Mouse (Mus musculus): ENCODE results near the gene Hoxd12.

The Hoxd12 gene

DNA sequence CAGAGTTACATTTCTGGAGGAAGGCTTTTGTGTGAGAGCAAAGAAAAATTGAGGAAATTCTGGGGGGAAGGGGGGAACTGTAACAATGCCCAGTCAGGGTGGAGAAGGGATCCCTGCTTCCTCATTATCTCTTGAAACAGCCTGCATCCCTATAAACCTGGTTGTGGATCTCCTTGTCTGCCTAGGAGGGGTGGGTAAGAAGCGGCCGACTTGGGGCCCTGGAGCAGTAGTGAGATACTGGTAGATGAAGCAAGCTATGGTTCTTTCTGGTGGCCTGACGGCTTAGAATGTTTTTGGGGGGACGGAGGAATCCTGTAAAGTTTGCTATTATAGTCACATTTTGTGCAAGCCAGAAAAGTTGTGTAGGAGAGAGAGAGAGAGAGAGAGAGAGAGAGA is 18.6 kb downstream of the Hoxd12 start:
- intact Hi-C loops (cut with DNase I): loop anchor here (10.0 kb wide), 1 partner anchor 621 kb away; no protein-coding TSS in a partner anchor

DNA sequence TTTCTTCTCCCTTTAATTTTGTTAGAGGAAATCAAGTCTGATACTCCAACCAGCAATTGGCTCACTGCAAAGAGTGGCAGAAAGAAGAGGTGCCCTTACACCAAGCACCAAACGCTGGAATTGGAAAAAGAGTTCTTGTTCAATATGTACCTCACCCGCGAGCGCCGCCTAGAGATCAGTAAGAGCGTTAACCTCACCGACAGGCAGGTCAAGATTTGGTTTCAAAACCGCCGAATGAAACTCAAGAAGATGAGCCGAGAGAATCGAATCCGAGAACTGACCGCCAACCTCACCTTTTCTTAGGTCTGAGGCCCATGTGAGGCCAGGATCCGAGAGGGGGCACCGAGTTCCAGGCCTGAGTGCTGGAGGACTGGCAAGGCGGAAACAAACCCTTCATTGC is 19.3 kb downstream of the Hoxd12 start:
- intact Hi-C loops (cut with DNase I): loop anchor here (10.0 kb wide), 1 partner anchor 621 kb away; no protein-coding TSS in a partner anchor

GRCm38 (mm10) chr2:74695383-74695782 is 20.6 kb downstream of the Hoxd12 start:
- intact Hi-C loops (cut with DNase I): loop anchor here (10.0 kb wide), 1 partner anchor 619 kb away; no protein-coding TSS in a partner anchor

DNA sequence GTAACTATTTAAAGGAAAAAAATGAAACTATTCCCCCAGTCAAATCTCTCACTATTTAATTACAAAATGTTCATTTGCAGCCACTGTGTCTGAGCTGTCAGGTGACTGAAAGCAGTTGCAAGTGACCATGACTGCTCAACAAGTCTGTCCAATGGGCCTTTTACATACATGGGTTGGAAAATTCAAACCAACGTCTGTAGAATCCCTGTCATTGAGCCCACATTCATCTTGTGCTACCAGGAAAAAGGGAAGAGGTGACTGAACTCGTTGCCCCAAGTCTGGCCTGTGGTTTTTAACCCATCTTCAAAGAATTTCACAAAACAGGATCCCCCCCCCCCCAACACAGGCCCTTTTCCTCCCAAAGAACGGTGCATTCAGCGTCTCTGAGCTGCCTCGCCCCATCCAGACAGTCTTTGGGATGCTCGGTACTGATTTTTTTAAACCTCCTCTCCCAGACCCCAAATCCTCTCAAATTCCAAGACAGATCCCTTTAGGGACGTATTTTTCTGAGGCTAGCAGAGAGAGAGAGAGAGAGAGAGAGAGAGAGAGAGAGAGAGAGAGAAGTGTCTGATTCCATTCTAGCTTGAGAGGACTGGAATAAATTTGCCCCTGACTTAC is 21.1 kb downstream of the Hoxd12 start:
- intact Hi-C loops (cut with DNase I): loop anchor here (10.0 kb wide), 1 partner anchor 619 kb away; no protein-coding TSS in a partner anchor

- intact Hi-C loops (cut with DNase I): loop anchor here (10.0 kb wide), 1 partner anchor 618 kb away; no protein-coding TSS in a partner anchor
Observed at GRCm38 (mm10) chr2:74696442-74697335, 21.9 kb downstream of the Hoxd12 start.

GRCm38 (mm10) chr2:74697567-74698121 is 22.8 kb downstream of the Hoxd12 start, which contains the start of gene Hoxd9:
Hoxd9 (plus strand) TSS chr2:74697727.
- intact Hi-C loops (cut with DNase I): loop anchor here (10.0 kb wide), 1 partner anchor 617 kb away; no protein-coding TSS in a partner anchor

- intact Hi-C loops (cut with DNase I): loop anchor here (10.0 kb wide), 1 partner anchor 616 kb away; no protein-coding TSS in a partner anchor
Observed at GRCm38 (mm10) chr2:74698201-74699052, 23.6 kb downstream of the Hoxd12 start.

DNA sequence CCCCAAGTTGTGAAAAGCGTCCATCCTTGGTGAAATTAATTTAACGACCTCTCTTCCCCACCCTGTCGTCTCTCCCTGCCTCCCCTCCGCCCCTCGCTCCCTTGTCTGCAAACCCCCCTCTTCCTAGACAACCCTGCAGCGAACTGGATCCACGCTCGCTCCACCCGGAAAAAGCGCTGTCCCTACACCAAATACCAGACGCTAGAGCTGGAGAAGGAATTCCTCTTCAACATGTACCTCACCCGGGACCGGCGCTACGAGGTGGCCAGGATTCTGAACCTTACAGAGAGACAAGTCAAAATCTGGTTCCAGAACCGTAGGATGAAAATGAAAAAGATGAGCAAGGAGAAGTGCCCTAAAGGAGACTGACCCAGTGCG is 24.2 kb downstream of the Hoxd12 start:
- intact Hi-C loops (cut with DNase I): loop anchor here (10.0 kb wide), 1 partner anchor 616 kb away; no protein-coding TSS in a partner anchor

DNA sequence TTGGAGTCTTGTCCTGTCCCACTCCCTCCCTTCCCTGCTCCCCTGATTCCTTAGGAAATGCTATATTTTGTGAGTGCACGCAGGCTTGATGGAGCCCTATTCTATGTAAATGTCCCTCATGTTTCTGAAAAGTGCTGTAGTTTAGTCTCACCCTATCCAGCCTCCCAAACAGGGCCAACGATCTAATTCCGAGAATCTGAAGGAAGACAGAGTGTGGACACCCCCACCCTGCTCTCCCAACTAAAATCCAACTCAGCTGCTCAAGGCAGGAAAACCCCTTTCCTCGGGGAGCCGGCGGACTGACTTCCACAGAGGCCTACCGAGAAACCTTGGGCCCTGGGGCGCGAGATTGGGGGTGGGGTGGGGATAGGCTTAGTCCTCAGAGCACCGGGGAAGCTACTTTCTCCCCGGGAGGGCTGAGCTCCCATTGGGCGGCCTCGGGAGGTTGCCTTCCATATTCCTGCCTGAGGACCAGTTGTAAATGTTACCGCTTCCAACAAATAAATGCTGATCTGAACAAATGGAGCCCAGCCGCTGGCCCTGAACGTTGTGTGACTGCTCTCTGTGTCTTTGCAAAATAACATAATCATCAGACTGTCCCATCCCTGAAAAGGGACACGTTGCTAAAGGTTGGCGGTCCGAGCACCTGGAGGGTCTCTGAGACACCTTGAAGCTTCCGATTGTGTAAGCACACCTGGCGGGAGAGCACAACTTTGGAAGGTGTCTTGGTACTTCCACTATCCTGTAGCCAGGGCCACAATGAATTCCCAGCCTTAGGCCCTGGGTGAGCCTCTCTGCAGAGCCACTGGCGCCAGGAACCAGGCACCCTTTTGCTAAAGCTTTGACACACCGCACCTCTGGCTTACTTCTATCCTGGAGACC is 25.1 kb downstream of the Hoxd12 start:
- intact Hi-C loops (cut with DNase I): loop anchor here (5.0 to 10.0 kb wide), 4 partner anchors 262 to 887 kb away; no protein-coding TSS in a partner anchor

GRCm38 (mm10) chr2:74700546-74701112 is 25.8 kb downstream of the Hoxd12 start:
- intact Hi-C loops (cut with DNase I): loop anchor here (5.0 kb wide), 3 partner anchors 262 to 887 kb away; no protein-coding TSS in a partner anchor

GRCm38 (mm10) chr2:74701949-74702819 is 27.4 kb downstream of the Hoxd12 start:
- intact Hi-C loops (cut with DNase I): loop anchor here (5.0 kb wide), 3 partner anchors 260 to 885 kb away; no protein-coding TSS in a partner anchor

- intact Hi-C loops (cut with DNase I): loop anchor here (5.0 kb wide), 3 partner anchors 259 to 884 kb away; no protein-coding TSS in a partner anchor
Observed at GRCm38 (mm10) chr2:74702820-74703219, 28.0 kb downstream of the Hoxd12 start.

GRCm38 (mm10) chr2:74703317-74703716 is 28.5 kb downstream of the Hoxd12 start:
- intact Hi-C loops (cut with DNase I): loop anchor here (5.0 kb wide), 3 partner anchors 259 to 884 kb away; no protein-coding TSS in a partner anchor

DNA sequence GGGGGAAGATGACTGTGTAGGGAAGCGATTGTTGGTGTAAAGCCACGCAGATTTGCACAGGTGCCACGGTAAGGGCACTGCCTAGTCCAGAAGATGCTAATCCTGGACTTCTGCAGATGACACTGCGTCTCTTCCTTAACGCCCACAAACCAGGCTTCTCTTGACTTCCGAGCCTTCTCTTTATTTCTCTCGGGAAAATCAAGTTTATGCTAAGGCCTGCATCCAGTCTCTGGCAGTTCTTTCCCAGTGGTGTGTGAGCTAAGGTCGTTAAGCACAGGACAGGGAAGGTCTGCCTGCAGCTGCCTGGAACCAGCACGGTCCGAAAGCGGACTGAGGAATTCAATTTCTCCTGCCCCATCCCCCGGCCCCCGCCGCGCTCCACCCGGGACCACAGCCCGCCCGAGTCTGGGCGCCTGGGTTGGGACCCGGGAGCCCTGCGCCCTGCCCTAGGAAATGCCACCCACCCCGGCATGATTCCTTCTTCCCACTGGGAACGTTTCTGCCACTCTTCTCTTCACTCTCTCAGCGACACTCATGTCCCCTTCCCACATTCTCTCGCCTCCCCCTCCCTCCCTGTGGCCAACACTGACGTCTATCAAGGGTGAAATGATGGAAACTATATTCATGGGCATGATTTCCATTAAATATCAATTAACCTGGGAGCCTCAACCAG is 29.0 kb downstream of the Hoxd12 start:
- intact Hi-C loops (cut with DNase I): loop anchor here (2.0 to 5.0 kb wide), 4 partner anchors 258 to 883 kb away; no protein-coding TSS in a partner anchor

- intact Hi-C loops (cut with DNase I): loop anchor here (2.0 to 5.0 kb wide), 4 partner anchors 258 to 883 kb away; no protein-coding TSS in a partner anchor
Observed at GRCm38 (mm10) chr2:74704393-74704998, 29.7 kb downstream of the Hoxd12 start, which contains the start of gene Hoxd8. Hoxd8 (plus strand) TSS chr2:74704615.

GRCm38 (mm10) chr2:74704999-74705466 is 30.2 kb downstream of the Hoxd12 start:
- intact Hi-C loops (cut with DNase I): loop anchor here (2.0 to 5.0 kb wide), 4 partner anchors 257 to 882 kb away; no protein-coding TSS in a partner anchor

Data from adrenal gland (tissue).